Mouse (Mus musculus) urinary bladder, postnatal 36 days (tissue): ENCODE results near the gene Ick.
"Not testable (repeated sequence)": the region's sequence is repeated elsewhere in the genome, so short reads cannot be mapped to it uniquely, and the experiment has no call there.

Experiments used
- DNase-seq, 2 experiments: peaks; one replicate each; pipeline ENCODE4 v3.0.0; 2022; ENCODE audit warnings: low spot score in 2 of 2, mixed read lengths in 1 of 2

Ick gene

DNA sequence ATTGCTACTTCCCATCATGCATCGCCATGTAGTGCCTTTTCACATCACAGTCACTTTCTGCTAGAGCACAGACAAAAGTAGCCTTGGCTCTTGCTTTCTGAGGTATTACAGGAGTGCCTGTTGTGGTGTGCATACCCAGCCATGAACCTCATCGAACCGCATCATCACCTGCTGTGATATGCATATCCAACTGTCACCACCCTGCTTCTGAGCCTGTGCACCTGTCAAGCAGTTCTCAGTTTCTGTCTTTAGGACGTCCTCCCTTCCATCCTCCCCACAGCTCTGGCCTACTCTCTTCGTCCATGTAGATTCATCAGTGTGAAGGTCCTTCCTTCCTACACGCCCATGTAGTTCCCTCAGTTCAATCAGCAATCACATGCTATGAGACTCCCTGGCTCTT is 39.2 kb downstream of the Ick start:
- DNase-seq = no peak

DNA sequence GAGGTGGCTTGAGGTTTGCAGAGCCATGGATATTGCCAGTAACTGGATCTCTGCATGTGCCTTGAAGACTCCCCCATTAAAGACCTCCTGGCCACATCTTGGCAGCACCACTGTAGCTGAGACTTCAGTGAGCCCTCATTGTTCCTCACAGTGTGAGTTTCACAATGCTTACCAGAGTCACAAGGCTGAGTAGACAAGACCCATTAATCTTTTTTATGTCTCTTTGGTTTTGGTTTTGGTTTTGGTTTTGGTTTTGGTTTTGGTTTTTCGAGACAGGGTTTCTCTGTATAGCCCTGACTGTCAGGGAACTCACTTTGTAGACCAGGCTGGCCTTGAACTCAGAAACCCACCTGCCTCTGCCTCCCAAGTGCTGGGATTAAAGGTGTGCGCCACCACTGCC is 40.8 kb downstream of the Ick start:
- DNase-seq = not testable (repeated sequence)

DNA sequence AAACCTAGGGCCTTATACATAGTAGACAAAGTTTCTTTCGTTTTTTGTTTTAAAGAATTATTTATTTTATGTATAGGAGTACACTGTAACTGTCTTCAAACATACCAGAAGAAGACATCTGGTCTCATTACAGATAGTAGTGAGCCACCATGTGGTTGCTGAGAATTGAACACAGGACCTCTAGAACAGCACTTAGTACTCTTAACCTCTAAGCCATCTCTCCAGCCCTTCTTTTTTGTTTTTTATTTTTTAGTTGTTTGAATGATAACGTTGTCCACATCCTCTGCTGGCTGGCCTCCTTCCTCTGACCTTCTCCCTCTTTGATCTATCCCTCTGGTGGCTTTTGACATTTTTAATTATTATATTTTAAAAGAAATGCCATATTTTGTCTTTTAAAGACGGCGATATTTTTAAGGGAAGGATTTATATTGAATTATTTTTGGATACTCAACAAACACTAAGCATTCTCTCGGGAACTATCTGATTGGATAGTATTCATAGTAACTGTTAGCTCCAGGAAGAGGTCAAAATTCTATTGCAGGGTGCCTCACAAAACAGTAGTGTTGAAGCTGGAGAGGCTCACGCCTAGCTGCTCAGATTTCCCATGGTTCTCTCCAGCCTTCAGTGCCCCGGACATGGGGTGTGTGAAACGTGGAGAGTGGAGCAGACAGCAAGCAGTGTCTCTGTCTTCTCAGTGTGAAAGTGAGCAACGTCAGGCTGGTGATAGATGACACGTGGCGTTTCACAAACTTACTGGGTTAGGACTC is 45.4 kb downstream of the Ick start:
- no peak for DNase-seq

DNA sequence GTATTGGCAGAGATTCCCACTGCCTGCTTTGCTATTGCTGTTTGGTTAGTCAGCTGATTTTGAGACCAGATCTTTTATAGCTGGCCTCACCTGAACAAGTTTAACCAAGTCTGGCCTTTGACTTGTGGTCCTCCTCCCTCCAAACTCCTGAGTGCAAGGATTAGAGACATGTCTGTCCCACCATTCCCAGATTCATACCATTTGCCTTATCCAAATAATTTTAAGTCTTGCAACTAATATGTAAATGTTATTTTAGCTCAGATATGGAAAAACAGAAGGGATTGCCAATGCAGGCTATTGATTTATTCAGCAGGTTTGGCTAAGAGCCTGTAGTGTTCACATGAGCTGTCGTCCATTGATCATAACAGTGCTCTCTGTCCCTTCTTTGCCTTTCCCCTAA is 48.2 kb downstream of the Ick start:
- no peak for DNase-seq

DNA sequence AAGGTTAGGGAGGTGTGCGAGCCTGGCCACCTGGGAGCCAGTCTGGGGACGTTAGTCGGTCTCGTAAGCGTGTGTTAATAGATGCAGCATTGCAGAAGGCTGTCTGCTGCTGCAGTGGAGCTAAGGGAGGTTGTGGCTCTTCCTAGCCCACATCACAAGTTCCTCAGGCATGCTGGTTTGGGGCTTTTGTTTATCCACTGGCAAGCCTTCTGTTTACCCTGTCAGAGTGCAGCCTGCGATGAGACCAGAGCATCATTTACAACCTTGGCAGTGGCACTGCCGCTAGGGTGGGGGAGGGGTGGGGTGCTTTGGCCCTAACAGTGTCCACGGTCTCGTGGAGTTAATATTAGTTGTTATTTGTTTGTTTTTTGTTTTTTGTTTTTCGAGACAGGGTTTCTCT is 54.3 kb downstream of the Ick start:
- no peak for DNase-seq

DNA sequence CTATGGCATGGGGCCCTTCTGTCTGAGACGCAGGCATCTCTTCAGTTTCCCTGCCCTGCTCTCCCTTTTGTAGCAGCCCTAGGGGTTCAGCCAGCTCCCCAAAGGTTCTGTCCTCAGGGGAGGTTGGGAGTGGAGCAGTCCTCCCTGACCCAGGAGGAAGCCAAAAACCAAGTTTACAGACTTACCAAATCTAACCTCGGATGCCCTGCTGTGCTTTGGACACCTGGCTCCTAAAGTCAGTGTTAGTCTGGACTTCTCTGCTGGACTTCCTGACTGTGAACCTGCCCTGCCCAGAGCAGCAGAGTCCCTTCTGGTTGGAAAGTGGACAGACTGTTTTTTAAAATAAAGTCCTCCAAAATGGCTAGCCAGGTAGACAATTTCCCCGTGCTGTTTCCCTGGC is 55.7 kb downstream of the Ick start:
- no peak for DNase-seq

DNA sequence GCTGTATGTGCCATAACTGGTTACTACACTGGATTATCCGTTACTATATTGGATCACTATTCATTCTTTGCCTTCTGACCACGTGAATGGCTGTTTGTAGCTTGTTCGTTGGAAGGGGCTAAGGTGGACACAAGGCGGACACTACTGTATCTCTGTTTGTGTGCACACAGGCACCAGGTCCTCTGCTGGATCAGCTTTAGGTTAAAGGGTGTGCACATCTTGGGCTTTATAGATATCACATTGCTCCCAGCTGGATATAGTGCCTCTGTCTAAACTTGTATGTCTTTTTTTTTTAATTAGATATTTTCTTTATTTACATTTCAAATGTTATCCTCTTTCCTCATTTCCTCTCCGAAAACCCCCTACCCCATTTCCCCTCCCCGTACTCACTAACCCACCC is 56.5 kb downstream of the Ick start:
- DNase-seq = no peak

DNA sequence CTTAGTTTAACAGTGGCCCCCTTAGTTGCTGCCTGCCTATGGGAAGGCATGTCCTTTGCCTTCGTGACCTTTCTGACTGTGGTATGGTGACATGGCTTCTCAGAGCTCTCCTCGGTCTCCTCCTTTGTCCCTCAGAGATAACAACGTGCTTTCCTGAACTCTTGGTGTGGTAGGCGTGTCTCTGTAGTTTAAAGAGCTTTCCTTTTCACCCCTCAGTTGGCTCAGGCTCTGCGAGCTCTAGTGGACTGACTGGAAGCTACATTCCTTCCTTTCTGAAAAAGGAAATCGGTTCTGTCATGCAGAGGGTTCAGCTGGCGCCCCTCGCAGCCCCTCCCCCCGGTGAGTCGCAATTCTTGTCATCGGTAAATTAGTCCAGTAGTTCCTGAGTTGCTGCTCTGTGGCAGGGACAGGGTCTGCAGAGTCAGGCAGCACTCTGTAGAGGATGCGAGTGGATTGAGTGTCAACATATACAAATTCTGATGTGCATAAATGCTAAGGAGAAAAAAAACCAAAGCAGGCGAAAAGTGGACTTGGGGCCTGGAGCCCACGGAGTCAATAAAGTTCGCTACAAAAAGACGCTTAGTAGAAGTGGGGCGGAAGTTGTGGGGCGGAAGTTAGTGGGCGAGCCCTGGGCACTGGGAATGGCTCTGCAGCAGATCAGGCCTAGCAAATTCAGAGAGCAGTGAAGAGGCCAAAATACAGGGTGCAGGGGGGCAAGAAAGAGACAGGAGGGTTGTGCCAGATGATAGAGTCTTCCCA is 57.9 kb downstream of the Ick start:
- DNase-seq = no peak

DNA sequence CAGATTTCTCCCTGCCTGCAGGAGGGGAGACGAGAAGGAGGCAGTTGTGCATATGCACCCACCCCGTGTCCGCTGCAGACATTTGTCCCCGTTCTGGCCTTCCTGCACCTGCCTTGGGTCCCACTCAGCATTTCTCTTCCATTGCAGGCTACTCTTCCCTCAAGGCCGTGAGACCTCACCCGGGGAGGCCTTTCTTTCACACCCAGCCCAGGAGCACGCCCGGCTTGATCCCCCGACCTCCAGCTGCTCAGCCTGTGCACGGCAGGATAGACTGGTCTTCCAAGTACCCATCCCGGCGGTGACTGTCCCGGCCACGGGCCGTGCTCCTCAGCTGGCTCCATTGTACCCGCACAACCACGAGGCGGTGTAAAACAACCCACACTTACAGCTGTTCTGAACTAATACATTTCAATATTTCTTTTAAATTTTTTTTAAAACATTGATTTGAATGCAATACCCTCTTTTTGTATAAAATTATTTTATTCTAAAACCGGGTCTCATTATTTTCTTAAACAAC is 58.5 kb downstream of the Ick start:
- no peak for DNase-seq

DNA sequence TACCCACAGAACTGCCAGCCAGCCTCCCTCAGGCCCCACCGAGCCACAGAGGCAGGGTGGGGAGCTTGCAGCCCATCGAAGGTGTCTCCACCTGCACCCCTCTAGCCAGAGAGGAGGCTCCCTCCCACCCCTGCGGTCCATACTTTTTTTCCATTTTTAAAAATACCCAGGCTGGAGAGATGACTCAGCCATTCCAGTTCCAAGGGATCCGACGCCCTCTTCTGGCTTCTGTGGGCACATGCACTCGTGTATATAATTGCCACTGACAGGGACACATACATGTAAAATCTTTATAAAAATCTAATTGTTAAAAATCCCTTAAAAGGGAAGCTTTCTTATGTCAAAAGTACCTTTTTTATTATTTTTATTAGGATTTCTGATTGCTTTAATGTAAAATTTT is 59.9 kb downstream of the Ick start:
- DNase-seq = no peak

DNA sequence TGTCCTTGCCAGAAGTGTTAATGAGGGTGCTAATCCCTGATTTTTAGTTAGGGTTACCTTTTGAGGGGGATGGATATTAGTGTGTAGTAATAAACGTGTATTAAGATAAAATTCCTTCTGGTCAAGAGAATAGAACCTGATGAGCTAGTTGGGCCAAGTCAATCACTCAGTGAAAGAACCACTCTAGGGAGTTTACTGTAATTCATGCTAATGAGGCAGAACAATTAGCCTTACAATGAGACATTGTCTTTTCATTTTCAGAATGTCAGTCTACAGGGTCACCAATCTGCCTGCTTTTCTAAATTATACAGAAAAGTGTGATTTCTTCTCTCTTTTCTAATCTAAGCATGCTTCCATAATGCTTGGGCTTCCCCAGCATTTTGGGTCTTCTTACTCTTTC is 65.0 kb downstream of the Ick start:
- no peak for DNase-seq

DNA sequence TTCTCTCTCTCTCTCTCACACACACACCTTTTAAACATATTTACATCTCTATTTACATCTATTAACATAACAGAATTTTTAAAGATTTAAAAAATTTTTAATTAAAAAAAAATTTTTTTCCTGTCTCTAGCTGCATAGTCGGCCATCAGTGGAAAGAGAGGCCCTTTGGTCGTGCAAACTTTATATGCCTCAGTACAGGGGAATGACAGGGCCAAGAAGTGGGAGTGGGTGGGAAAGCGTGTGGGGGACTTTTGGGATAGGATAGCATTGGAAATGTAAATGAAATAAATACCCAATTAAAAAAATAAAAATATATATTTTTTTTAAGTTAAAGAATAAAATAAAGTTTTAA is 65.9 kb downstream of the Ick start:
- DNase-seq = not testable (repeated sequence)

DNA sequence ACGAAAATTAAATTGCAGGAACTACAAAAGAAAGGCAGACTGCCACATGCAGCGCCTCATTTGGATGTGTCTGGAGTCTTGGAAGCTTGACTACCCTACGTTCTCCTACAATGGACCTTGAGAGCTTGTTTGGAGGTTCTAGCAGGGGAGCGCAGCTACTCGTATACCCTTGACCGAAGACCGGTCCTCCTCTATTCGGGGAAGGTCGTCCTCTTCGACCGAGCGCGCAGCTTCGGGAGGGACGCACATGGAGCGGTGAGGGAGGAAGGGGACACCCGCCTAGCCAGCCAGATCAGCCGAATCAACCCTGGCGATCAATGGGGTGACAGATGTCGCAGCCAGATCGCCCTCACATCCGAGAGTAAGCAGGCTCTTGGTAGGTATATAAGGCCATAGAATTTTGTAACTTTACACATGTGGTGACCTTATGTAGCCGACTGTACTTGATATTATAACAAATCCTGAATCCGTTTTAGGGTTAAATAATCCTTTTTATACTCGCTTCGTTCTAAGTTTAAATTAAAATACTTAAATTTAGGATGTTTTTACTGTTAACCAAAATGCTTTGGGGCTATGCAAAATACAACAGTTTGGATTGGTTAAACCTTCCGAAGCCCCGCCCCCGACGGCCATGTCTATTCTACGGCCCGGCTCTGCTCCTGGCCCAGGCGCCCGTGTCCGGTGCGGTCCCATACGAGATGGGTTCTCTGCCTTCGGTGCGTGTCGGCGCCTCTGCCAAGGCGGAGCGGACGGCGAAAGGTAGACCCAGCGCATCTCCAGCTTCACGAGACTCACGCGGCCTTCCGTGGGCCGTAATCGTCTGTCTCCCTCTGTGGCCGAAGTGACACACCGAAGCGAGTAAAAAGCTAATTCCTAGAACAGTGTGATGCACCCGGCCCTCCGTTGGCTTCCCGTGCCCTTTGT is 66.5 kb downstream of the Ick start:
- DNase-seq = peak; percentile 92 to 93

DNA sequence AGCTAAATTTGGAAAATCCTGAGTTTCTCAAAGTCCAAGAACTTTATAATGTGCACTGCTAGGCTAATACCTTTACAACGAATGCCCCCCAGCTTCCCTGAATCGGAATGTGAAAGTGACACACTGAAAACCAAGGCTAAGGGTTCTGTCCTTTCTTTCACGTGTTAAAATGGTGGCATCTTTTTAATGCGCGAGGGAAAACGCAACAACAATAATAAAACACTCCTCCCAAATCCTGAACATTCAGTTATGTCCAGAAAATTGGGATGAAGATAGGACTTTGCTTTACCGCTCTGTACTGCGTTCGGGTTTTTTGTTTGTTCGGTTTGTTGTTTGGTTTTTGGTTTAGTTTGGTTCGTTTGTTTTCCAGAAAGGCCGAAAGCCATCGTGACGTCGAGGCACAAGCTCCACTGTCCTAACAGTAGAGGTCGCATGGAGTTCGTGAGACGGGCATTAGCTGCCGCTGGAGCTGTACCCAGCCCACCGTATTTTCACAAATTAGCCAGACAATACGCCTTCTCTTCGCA is 67.3 kb downstream of the Ick start:
- peak; percentile 37 to 55 for DNase-seq

DNA sequence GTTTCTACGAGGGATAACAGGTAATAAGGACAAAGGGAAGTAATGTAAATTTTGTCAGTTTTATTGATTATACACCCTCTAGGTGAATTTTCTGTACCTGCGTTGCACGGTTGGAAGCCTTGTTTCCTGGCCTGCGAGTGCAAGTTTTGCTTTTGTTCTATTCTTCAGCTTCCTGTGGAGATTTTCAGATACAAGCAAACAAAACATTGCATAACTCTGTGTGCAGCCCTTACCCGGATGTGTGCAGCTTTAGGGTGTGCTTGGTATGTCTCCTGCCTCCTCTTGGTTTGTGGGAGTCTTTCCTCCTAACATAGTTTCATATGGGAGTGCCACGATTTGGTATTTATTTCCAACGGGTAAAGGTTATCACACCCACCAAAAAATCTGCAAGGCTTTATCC is 67.8 kb downstream of the Ick start:
- DNase-seq = peak; percentile 50

DNA sequence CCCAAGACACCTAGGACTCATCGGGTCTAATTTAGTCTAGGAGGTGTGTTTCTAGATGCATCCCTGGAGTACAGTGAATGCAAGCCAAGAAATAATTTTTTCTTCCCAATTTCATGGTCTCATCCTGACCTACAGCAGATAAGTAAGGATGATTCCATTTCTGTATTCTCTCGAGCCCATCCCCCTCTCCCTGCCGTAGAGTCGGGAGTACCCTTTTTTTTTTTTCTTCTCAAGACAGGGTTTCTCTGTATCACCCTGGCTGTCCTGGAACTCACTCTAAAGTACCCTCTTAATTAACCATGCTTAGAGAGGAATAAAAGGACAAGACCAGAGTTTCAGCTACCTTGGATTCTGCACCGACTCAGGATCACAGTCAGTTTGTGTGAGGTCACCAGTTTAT is 69.2 kb downstream of the Ick start:
- no peak for DNase-seq

DNA sequence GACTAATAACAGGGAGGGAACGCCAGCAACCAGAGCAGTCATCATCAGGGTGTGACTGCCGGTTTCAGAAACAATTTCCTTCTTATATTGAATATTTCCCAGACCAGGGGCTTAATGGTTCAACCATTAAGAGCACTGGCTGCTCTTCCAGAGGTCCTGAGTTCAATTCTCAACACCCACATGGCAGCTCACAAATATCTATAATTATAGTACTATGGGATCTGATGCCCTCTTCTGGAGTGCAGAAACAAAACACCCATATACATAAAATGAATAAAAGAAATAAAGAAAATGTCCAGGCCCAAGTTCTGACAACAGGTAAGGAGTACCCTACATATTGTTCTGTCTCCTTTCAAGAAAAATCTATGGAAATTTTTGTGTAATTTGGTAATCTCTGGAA is 70.1 kb downstream of the Ick start:
- peak in 1 of 2 experiments; percentile 20 for DNase-seq

DNA sequence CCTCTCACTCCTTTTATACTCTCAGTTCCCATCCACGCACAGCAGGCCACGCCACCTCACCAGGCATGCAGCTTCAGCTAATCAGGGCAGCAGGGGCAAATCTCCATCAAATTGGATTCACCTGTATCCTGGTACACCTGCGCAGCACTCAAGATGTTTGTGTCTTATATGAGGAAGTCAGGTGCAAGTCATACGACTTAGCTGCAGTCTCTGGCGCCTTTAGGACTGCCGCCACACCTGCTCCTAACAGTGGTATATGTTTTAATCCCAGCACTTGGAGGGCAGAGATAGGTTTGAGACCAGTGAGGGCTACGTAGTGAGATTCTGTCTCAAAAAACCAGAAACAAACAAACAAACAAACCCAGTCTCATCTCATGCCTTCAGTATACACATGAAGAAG is 73.5 kb downstream of the Ick start, which contains the start of gene Gsta4:
Gene Gsta4 (plus strand): TSS at position 301 of the 400 bp plus-strand sequence.
- not testable (repeated sequence) for DNase-seq

DNA sequence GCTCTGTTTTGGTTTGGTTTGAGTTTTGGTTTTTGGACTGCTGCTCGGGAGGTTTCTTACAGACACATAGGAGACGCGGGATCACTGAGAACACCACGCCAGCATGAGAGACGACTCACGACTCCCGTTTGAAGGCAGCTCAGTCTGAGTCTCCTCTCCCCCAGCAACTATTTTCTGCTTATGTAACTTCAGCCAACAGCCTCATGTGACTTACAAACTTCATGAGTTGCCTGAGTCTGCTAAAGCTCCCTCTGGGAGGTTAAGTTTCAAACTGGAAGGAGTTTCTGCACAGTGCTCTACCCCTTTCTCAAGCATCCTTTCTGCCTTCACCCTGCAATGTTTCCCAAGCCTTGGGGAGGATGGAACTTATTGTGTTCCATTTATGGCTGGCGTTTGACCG is 76.7 kb downstream of the Ick start:
- no peak for DNase-seq

DNA sequence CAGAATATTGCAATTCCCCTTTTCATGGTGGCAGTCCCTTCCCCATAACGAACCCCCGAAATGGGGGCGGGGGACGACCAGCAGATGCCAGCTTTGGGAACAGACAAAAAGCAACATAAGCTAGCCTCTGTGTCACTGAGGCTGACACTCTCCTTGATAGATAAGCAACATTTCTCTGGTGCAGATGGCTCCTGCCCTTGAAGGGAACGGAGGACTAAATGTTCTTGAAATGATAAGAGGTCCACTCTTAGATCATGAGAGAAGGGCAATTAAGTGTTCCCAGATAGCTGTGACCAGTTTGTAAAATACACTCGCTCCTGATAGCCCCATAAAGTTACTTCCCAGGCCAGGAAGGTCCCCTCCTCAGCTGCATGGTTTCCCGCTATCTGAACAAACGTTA is 79.9 kb downstream of the Ick start:
- no peak for DNase-seq

DNA sequence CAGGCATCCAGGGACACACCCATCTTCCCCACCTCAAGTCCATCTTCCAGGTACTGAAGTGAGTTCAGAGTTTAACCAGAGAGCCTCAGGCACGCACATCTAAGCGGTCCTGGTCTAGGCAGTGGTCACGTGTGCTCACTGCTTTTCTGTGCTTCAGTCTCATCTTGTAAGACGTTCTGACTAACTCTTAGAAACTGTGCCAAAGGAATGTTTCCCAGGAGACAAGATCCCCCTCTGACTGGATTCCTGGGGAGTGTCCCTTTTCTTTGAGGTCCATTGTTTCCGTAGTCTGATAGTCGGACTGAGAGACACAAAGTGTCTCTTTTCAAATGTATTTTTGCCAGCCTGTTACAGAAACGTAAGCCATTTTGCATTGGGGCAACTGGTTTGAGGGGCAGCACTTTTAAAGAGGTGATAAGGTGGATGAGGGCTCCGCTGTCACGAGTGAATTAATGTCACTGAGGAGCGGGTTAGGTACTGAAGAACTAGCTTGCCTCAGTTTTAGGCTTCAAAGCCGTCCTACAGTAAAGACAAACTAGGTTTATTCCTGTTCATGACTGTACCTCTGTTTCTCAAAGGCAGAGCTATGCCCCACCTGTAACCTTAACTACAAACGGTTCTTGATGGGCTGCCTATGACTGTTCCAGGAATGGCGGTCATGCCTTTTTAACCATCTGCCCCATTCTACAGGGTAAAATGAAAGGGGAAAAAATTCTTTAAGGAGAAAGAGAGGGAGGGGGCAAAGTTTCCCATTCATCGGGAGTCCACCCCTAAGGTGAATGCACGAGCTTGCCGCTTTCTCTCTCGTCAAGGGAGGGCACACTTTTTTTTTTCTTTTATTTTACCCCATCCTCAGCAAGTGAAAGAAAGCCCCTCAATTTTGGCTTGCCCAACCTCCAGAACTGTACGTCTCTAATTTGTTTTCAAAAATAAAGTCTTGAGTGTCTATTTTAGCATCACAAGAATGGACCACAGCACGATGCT is 82.0 kb downstream of the Ick start:
- DNase-seq = no peak
